Mouse (Mus musculus) neural tube, embryonic 12.5 days (tissue): ENCODE results near the gene Stx1b. TPM values are rescaled to one million over a fixed set of nuclear protein-coding genes. Genes with fewer than 3 reads are reported as not detected.

ENCODE experiments used
- ATAC-seq: fragments of 200-750 bp; cut with Nextera tagmentation; 2 replicates; pipeline ENCODE4 v1.8.0; 2017; ENCODE audit warnings: low read depth, mild to moderate bottlenecking, moderate TSS enrichment, moderate library complexity; ENCODE audit not compliant: low FRiP score
- H3K27ac ChIP-seq: fragments of 300-500 bp; sonication (generic); 2 replicates; pipeline ENCODE4 v1.5.1; 2016
- H3K27me3 ChIP-seq: fragments of 300-500 bp; sonication (generic); replicated peaks from 2 replicates; pipeline ENCODE4 v1.6.1; 2016; ENCODE audit warnings: mild to moderate bottlenecking
- H3K36me3 ChIP-seq: fragments of 300-500 bp; sonication (generic); 2 replicates; pipeline ENCODE4 v1.6.1; 2016; ENCODE audit warnings: mild to moderate bottlenecking
- H3K4me1 ChIP-seq: fragments of 300-500 bp; sonication (generic); 2 replicates; pipeline ENCODE4 v1.6.1; 2016
- H3K4me2 ChIP-seq: fragments of 300-500 bp; sonication (generic); replicated peaks from 2 replicates; pipeline ENCODE4 v1.6.1; 2016; ENCODE audit warnings: mild to moderate bottlenecking
- H3K4me3 ChIP-seq: fragments of 300-500 bp; sonication (generic); 2 replicates; pipeline ENCODE4 v1.5.1; 2016
- H3K9ac ChIP-seq: fragments of 300-500 bp; sonication (generic); 2 replicates; pipeline ENCODE4 v1.6.1; 2016; ENCODE audit warnings: mild to moderate bottlenecking
- H3K9me3 ChIP-seq: fragments of 300-500 bp; sonication (generic); 2 replicates; pipeline ENCODE4 v1.6.1; 2016; ENCODE audit warnings: mild to moderate bottlenecking
- WGBS: fragments of 180-500 bp; shearing (Covaris S2); methylation state at CpG from one replicate; pipeline ENCODE4 v1.1.7; 2016; 5-methylcytosine and 5-hydroxymethylcytosine counted together
- polyA plus RNA-seq: library from polyadenylated mRNA; unstranded; fragments of >200 nt; fragmentation: Nextera tagmentation; extraction: Ambion mirVana; gene quantifications from 2 replicates; pipeline ENCODE4 v1.2.1, GENCODE M21; 2016

The Stx1b gene
- polyA plus RNA-seq, 1 experiment from 2014 or later, result 19.2 TPM

DNA sequence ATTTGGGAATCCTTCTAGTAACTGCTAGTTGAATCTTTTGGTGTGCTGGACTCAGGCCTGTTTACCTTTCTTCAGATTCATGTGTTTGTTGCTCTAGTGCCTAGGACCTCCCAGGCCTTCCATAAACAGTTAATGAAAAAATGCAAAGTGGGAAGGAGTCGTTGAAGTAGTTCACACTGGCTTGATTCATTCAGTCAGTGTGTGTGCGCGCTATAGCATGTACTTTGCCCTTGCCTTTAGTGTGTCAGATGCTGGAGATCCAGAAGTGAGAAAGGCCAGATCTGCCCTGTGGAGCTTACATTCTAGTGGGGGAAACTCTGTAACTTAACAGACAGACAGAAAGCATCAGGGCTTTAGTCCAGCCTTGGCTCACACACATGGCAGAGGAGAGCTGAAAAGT lies 63.9 kb downstream of the Stx1b start:
- 89% methylated on average over 3 of the region's 3 CpGs for WGBS
- H3K36me3 ChIP-seq, result peaks cover 79% of the 10 kb centered on the region

DNA sequence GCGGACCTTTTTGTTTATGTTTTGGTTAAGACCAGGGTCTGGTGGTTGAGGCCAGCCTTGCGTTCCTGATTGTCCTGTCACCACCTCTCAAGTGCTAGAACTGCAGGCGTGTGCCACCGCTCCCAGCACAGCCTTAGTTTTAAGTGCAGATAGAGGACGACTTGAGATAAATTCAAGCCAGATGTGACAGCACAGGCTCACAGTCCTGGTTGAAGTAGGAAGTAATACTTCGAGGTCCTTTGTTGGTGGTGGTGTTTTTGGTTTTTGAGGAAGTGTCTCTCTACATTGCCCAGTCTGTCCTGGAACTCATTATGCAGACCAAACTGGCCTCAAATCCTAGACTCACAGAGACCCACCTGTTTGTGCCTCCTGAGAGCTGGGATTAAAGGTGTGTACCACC lies 64.6 kb downstream of the Stx1b start:
- Histone ChIP-seq H3K4me2 (no peak overlapping the region), H3K36me3 (peaks cover 80% of the 10 kb centered on the region), H3K4me3 (no peak overlapping the region), H3K27me3 (no peaks in the 10 kb centered on the region), H3K9ac (no peak overlapping the region), H3K9me3 (no peaks in the 10 kb centered on the region), H3K27ac (no peak overlapping the region), H3K4me1 (0 out of 2 replicates have a peak, but pooled peaks cover 3% of the 10 kb centered on the region)
- no peak for ATAC-seq
- 76% methylated on average over 6 of the region's 6 CpGs for WGBS

More for the DNA sequence above, 63.9 kb downstream of the Stx1b start:
- Histone ChIP-seq H3K4me2 (no peak overlapping the region), H3K4me1 (0 out of 2 replicates have a peak, but pooled peaks cover 3% of the 10 kb centered on the region), H3K27me3 (no peaks in the 10 kb centered on the region), H3K9me3 (no peaks in the 10 kb centered on the region), H3K9ac (no peak overlapping the region), H3K27ac (no peak overlapping the region), H3K4me3 (no peak overlapping the region)
- no peak for ATAC-seq

Other genes with a start within 250 kb of the Stx1b start
- 14.0 and 14.1 TPM in 2 replicates for gene Ccdc189, start 236.0 kb downstream of the Stx1b start, polyA plus RNA-seq
- gene Rnf40, start 235.8 kb downstream of the Stx1b start, polyA plus RNA-seq, result 54.1 and 61.2 TPM in 2 replicates
- 31.8 and 35.3 TPM in 2 replicates for gene Zfp629, start 208.8 kb downstream of the Stx1b start, polyA plus RNA-seq
- gene Bcl7c, start 115.6 kb downstream of the Stx1b start, polyA plus RNA-seq, result 71.1 and 74.7 TPM in 2 replicates
- 5.8 TPM in 2 replicates for gene Ctf1, start 111.8 kb downstream of the Stx1b start, polyA plus RNA-seq
- gene Ctf2, start 92.4 kb downstream of the Stx1b start, polyA plus RNA-seq, result 0.22 and 0.28 TPM in 2 replicates
- 10.2 and 13.0 TPM in 2 replicates for gene Fbxl19, start 80.0 kb downstream of the Stx1b start, polyA plus RNA-seq
- 7.9 and 9.9 TPM in 2 replicates for gene Orai3, start 54.7 kb downstream of the Stx1b start, polyA plus RNA-seq
- gene Setd1a, start 47.9 kb downstream of the Stx1b start, polyA plus RNA-seq, result 20.3 and 22.5 TPM in 2 replicates
- gene Gm49388, start 38.9 kb downstream of the Stx1b start, polyA plus RNA-seq, result not detected in 2 replicates
- 7.8 and 9.0 TPM in 2 replicates for gene Hsd3b7, start 23.9 kb downstream of the Stx1b start, polyA plus RNA-seq
- 19.2 and 19.3 TPM in 2 replicates for gene Stx4a, start 255 bp downstream of the Stx1b start, polyA plus RNA-seq
- 18.1 and 19.5 TPM in 2 replicates for gene Zfp646, start 51.7 kb upstream of the Stx1b start, polyA plus RNA-seq
- 34.7 and 38.9 TPM in 2 replicates for gene Zfp668, start 52.3 kb upstream of the Stx1b start, polyA plus RNA-seq
- gene Prss53, start 66.4 kb upstream of the Stx1b start, polyA plus RNA-seq, result 0.98 and 1.1 TPM in 2 replicates
- not detected in 2 replicates for gene Gm21974, start 70.9 kb upstream of the Stx1b start, polyA plus RNA-seq
- gene Vkorc1, start 71.1 kb upstream of the Stx1b start, polyA plus RNA-seq, result 55.2 and 57.5 TPM in 2 replicates
- 74.1 and 79.1 TPM in 2 replicates for gene Bckdk, start 79.5 kb upstream of the Stx1b start, polyA plus RNA-seq
- 50.9 and 51.0 TPM in 2 replicates for gene Kat8, start 88.0 kb upstream of the Stx1b start, polyA plus RNA-seq
- 0.58 and 1.1 TPM in 2 replicates for gene Prss8, start 105.6 kb upstream of the Stx1b start, polyA plus RNA-seq
- 9.2 and 12.2 TPM in 2 replicates for gene Prss36, start 122.2 kb upstream of the Stx1b start, polyA plus RNA-seq
- gene Fus, start 142.9 kb upstream of the Stx1b start, polyA plus RNA-seq, result 481 and 511 TPM in 2 replicates
- gene Pycard, start 169.3 kb upstream of the Stx1b start, polyA plus RNA-seq, result 6.5 and 6.9 TPM in 2 replicates
- gene Trim72, start 179.4 kb upstream of the Stx1b start, polyA plus RNA-seq, result 0.23 TPM in 1 of 2 replicates, not detected in the other
- gene Itgam, start 238.1 kb upstream of the Stx1b start, polyA plus RNA-seq, result 0.91 and 1.1 TPM in 2 replicates
- not detected in 2 replicates for gene Gm49368, start 238.1 kb upstream of the Stx1b start, polyA plus RNA-seq